Mouse (Mus musculus): ENCODE measurements around the gene Spns2.
A peak's percentile ranks its signal among the peaks of the same experiment; 100 is the strongest.
"Not testable (repeated sequence)": the region's sequence is repeated elsewhere in the genome, so short reads cannot be mapped to it uniquely, and the experiment has no call there.

Spns2 gene

DNA sequence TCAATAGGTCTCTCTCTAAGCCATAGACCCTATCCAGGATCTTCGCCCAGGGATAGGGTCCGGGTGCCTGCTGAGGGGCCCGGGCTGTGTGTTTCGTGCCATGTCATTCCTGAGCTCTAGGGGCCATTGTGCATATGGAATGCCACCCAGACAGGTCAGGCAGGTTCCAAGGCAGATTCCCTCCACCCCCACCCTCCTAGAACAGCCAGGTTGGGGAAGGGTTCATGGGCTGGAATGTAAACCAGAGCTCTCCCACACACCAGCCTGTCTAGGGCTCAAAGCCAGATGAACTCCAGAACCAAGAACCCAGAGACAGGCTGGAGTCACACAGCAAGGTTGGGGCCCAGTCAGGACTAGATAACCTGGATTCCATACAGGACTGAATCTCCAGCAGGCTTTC is 16.2 kb downstream of the Spns2 start:
- DNase-seq (ENCODE audit: low spot score in 2 of 2), result no peak

DNA sequence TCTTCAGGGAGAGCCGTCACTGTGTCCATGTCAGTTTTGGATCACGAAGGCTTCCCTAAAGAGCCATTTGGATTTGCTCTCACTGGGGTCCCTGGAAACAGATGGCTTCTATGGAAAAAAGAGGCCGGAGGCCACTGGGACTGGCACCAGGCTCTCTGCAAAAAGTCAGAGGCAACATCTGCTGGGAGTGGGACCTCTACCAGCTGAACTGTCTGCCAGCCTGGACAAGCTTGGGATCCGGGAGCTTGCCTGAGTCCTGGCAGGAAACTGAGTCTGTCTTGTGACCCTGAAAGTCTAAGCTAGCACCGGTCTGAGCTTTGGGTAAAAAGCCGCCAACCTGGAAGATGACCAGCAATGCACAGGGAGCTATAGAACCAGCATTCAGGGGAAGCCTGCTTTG is 18.3 kb downstream of the Spns2 start:
- no peak for DNase-seq (ENCODE audit: low spot score in 2 of 2)

DNA sequence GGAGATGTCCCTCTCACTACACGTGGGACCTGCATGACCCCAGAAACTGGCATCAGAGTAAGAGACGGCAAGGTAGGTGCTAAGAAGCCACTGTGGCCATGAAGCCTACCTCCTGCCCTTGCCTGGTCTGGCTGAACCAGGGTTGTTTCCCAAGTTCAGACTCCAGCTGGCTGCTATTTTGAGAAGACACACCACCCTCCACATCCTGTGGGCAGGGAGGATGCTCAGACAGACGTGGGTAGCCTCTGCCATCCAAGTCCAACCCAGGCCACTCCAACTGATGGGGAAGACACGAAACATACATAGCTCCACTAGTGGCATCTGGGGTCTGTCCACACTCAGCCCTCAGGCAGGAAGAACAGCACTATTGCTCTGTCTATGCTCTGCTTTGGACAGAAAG is 19.7 kb downstream of the Spns2 start:
- DNase-seq (ENCODE audit: low spot score in 2 of 2), result no peak

DNA sequence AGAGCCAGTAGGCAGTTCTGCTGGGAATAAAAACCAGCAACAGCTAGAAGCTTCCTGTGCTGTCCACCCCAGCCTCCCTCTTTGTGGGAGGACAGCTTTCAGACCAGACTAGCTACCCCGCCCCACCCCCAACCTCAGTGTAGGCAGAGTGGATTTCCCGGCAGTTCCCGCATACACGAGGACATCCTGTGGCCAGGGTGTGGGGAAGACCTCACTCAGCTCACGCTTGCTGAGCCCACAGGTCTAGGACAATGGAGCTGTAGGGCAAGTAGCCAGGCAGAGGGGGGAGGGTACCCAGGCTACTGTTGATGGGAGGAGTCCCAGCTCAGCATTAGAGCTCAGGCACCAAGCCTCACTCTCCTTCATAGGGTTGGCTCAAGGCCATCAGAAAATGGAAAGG is 20.5 kb downstream of the Spns2 start:
- no peak for DNase-seq (ENCODE audit: low spot score in 2 of 2)

DNA sequence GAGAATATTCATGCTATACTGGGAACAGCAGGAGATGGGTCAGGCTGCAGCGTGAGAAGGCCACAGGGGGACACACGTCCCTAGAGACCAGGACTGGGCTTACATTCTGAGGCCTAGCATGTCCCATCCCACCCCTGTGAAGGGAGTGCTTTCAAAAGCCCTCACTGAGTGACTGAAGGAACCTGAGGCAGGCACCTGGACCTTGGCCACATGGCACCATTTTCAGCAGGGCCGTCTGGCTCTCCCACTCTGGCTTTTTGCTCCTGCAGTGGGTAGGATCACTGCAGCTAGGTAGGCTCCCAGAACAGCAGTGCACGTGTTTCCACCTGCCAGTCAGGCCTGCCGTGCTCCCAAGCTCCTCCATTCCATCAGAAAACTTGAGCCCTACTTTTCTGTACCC is 21.2 kb downstream of the Spns2 start:
- DNase-seq (ENCODE audit: low spot score in 2 of 2), result no peak

DNA sequence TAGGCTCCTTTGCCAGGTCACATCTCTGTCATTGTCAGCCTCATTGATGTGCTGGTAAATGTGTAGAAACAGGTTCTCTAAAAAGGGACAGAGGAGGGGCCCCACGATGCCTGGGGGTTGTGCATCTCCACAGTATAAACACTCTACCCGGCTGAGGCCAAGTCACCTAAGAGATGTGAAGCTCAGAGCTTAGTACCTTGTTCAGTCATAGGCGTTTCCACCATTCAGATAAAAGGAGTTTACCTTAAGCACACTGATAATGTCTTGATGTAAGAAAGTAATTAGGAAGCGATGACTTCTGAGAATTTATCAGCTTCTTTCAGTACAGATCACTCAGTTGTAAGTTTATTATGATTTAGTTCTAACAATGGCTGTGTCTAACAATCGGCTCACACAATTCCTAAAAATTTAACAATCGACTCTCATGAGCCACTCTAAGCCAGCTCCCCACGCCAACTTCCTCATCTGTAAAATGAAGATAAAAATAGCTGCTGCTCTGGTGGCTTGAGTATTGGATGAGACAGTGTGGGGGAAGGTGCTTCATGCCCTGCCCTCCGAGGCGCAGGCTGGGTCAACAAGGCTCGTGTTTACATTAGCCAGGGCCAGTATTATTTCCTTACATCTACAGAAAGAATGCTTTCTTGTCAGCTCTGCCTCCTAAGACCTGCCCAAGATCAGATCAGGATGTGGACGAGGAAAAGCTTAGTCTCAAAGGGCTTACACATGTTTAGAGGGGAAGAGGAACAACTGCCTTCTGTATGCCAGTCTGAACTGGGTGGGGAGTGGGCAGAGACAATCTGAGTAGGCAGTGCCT is 22.8 kb downstream of the Spns2 start:
- DNase-seq (ENCODE audit: low spot score in 2 of 2), result no peak

DNA sequence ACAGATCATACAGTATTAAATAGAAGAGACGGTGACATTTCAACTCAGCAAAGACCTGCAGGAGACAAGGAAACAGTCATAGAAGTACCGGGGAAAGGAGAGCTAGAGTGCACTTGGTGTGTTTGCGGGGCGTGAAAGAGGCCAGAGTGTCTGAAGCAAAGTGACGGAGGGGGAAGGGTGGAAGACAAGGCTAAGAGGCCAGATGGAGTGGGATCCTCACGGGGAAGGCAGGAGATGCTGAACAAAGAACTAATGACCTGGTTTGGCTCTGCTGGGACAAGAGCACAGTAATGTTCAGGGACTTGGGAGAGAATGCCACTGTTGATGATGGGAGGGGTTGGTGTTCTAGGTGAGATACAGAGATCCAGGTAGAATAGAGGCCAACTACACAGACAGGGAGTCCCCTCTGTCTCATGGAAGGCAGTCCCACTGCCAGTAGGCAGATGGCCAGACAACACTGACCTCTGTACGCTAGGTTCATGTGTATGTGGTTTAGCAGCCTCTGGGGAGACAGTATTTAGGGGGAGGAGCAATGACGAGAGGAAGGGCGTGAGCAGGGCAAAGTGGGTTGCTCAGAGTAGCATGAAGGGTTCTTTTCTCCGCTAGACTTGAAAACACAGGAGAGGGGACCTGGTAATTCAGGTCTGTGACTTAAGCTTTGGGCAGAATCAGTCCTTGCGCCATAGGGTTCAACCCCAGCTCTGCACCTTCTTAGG is 23.6 kb downstream of the Spns2 start:
- no peak for DNase-seq (ENCODE audit: low spot score in 2 of 2)

DNA sequence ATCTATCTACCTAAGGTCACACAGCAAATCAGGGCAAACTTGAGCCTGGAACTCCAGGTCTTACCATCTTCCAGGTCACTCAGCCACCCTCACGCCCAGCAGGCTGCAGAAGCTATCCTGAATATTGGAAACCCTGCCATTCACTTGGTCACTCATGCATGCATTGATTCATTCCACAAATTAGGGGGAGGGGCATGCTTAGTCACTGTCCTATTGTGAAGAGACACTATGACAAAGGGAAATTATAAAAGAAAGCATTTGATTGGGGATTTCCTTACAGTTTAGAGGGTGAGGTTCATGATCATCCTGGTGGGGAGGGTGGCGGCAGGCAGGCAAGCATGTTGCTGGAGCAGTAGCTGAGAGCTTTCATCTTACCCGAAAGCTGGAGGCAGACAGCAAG is 24.9 kb downstream of the Spns2 start:
- DNase-seq (ENCODE audit: low spot score in 2 of 2), result no peak

DNA sequence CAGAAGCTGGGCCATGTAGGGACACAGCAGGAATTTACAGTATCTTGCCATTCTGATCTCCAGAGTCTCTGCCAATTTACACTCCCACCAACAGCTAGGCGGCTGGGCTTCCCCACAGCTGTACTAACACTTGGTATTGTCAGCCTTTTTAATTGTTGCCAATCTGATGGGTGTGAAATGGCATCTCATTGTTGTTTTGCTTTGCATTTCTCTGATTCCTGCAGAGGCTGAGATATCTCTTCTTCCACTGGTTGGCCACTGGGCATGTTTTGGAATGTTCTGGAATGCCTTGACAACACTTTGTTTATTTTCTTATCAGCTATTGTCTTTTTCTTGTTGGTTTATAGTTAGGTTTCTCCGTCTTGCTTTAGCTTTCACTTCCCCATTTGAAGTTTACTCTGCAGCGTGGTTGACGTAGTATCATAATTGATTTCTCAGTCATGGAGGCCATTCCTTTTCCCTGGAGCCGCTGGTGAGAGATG is 28.2 kb downstream of the Spns2 start:
- DNase-seq (ENCODE audit: low spot score in 2 of 2), result no peak

DNA sequence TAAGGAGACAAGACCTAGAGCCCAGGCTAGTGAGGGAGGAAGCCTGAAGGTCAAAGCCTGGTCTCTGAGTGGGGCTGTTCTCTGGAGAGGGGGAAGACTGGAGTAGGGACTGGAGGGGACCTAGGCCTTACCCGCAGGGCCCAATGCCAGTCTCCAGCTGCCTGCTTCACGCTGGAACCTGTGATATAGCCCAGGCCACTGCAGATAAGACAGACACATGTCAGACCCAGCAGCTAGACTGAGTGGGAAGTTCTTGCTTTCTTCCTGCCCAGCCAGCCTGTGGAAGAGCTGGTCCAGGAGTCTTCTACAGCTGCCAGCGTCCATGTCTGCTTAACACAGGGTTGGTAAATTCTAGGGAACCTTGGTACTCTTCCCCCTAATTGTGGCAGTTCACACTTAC is 31.2 kb downstream of the Spns2 start:
- DNase-seq (ENCODE audit: low spot score in 2 of 2), result no peak

DNA sequence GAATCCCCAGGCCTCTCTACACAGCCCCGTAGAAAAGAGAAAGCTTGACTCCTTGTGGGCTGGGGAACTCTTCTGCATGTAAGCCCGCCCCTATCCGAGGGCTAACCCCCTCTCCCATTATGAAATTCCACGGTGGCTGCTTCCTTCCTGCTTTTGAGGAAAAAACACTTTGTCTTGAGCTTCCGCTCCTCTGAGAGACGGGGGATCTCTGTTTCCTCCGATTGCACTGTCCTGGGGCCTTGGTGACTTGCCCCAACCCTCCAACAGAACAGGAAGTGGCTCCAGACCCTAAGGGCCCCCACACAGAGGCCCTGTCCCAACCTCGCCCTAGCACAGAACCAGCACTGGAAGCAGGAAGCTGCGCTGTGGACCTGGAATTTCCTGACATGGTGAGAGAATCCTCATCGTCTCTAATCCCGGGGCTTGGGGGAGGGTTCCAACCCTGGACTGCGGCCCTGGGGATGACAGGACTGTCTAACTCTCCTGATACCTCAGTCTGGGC is 31.7 kb downstream of the Spns2 start:
- DNase-seq (ENCODE audit: low spot score in 2 of 2), result no peak

DNA sequence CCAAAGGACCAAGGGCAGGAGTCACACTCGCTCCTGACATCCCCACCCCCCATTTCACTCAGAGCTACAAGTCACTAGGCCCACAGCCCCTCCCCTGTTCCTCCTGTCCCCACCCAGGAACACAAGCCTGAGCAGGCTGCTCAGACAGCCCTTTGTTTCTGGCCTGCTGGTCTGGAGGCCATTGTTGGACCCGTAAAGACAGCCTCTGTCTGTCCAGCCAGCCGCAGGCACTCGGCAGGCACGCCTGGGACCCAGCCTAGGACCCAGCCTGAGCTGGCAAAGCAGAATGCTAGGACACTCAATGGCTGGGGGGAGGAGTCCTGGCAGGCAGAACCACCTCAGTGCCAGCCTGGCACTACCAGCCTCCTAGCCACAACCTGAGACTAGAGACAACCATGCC is 34.0 kb downstream of the Spns2 start:
- DNase-seq (ENCODE audit: low spot score in 2 of 2), result no peak

DNA sequence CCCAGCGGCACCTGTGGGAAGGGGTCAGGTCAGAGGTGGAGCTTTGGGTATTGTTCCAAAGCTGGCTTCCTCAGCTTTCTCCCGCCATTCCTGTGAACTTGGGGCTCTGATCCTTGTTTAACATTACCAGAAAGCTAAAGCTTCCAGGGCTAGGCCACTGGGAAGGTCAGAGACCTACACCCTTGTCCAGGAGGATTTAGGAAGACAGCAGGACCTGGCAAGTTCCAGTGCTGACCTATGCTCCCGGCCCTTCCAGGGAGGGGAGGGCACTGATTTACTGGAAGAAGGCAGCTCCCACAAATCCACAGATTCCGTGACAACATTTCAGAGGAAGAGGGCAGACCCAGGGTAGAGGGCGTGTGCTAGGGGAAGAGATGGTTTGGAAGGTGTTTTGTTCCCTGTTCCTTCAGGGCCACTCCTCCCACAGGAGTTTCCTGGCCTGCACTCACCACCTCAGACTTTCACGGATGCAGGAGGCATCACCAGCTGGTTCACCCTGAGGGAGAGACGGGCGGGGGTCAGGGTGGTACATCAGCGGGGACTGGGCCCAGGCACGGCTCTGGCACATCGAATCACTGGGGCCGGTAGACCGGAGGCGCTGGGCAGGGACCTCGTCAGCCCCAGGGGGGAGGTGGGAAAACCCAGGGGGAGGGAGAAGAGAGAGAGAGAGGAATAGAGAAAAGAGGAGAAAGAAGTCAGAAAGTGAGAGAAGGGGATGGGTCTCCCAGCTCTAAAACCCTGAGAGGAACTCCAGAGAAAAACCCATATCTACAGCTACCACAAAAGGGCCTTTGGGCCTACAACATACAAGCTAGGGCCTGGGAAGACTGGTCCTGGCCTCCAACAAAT is 36.4 kb downstream of the Spns2 start:
- no peak for DNase-seq (ENCODE audit: low spot score in 2 of 2)

DNA sequence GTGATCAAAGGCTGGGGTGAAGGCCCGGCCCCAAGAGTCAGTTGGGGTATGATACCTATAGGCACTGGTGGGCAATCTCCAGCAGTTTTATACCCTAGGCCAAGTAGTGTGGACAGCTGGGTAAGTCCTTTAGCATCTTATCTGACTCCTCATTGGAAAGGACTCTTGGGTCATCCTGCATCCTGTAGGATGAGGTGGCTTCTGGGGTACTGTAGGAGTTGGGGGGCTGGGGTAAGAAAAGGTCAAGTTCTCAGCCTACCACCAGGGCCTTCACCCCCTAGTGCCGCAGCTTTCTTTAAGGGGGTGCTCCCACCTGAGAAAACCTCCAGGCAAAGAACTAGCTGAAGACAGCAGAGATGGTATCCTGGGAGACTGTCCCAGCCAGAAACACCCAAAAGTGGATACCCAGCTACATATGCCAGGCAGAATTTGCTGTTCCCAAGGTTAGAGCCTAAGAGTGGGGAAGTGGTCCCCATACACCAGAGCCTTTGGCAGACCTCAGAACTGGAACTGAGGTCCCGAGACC is 37.5 kb downstream of the Spns2 start:
- DNase-seq (ENCODE audit: low spot score in 2 of 2), result no peak

DNA sequence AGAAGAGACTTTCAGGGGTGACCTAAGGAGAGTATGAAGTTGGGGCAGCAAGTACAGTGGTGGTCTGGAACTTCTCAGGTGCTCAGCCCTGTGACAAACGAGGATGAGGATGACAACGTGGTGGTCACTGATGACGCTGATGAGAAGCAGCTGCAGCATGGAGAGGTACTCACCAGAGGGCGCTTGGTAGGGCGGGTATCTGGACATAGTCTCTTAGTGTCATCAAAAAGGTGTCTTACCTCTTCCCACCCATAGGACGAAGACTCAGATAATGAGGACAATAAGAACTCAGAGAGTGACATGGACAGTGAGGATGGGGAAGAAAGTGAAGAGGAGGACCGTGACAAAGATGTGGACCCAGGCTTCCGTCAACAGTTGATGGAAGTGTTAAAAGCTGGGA is 42.2 kb downstream of the Spns2 start:
- DNase-seq (ENCODE audit: low spot score in 2 of 2), result no peak

DNA sequence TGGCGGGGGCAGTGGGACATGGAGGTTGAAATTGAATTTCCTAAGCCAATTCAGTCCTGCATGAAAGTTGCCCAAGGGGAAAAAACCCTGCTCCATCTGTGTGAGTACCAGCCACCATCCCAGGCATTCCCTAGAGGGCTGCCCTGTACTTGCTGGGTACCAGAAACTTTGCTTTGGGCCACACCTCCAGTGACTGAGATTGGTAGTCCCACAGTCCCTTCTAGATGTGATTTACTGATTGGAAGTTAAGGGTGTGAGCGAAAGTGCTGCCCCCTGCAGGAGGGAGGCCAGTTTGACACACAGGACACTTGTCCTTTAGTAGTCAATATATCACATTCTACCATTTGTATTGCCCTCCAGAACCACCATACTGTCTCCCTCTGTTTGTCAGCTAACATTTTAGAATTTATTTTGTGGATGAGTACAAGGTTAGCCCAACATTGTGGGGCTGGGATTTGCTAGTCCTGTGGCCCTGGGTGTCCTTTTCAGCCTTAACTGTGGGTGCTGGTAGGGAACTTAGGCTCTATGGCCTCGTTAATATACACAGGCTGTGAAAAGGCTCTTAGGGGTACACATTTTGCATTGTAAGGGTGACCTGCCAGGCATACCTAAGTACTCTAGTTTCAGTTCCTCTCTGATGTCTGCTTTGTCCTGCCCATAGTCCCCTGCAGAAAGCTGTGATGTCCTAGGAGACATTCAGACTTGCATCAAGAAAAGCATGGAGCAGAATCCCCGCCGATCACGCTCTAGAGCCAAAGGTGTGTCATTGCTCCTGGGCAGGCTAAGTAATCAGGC is 43.2 kb downstream of the Spns2 start:
- DNase-seq (ENCODE audit: low spot score in 2 of 2), result peak in 1 of 2 experiments; percentile 35

DNA sequence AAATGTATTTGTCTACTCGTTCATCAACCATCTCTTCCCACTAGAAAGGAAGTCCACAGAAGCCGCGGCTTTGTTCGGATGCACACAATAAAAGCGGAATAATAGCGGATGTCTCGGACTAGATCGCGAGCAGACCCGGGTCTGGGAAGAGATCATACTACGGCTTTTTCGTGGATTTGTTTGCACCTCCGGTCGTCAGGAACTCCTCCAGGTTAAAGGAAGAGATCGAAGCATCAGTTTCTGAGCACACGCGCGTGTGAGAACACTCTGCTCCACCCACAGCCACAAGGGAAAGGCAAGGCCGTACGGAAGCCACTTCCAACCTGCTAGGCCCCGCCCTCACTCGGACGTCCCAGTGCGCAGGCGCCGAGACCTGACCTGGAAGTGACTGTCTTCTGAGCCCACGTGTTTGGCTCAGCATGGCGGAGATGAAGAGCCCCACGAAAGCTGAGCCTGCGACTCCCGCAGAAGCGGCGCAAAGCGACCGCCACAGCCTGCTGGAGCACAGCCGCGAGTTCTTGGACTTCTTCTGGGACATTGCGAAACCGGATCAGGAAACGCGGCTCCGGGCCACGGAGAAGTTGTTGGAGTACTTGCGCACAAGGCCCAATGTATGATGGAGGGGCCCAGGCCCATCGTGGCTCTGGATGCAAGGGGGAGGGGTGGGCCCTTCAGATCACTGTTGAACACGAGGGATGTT is 48.6 kb downstream of the Spns2 start, which contains the start of gene Mybbp1a:
Mybbp1a (plus strand) TSS at position 391 of the 700 bp plus-strand sequence.
- DNase-seq (ENCODE audit: low spot score in 2 of 2), result peak; percentile 96 to 98

DNA sequence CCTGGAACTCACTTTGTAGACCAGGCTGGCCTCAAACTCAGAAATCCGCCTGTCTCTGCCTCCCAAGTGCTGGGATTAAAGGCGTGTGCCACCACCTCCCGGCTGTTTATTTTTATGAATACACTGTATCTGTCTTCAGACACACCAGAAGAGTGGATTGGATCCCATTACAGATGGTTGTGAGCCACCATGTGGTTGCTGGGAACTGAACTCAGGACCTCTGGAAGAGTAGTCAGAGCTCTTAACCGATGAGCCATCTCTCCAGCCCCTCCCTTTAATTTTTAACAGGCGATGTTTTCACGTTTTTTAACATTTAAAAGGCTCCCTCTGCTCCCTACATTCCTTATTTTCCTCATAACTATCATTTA is 49.1 kb downstream of the Spns2 start:
- DNase-seq (ENCODE audit: low spot score in 2 of 2), result not testable (repeated sequence)

DNA sequence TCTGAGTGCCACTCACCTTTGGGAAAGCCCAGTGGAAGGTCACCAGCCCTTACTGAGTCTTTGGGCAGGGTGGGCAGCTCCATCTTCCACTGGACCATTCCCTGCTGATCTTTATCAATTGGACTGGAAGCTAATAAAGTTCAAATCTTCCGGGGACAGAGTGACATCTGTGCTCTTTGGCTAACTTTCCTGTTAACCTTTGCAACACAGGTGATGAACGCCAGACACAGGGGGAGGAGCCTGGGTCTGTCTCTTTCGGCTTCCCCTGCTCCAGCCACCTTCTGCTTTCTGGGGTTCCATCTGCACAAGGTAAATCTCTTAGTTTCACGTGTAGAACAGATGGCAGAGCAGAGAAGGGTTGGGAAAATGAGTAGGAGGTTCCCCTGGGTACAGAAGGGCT is 51.3 kb downstream of the Spns2 start:
- DNase-seq (ENCODE audit: low spot score in 2 of 2), result no peak

All from thymus, postnatal 10 days (tissue).